In genomic region chr4:154582607-154583236, GRCm38 (mm10) we compare ENCODE assay signal across 12 mouse cellular contexts. TPM values are rescaled to one million over a fixed set of nuclear protein-coding genes. Genes with fewer than 3 reads are reported as not detected.
A peak's percentile ranks its signal among the peaks of the same experiment; 100 is the strongest.
DNase-seq lines count a peak whose midpoint lies in the region; ATAC-seq and TF ChIP-seq lines count a peak whose summit lies in the region.
"Had no signal": no experiment of that assay in that cellular context is flagged by ENCODE, and none has a peak within 500 bp of the region (broad histone marks: within the 10 kb centered on the region; RNA-seq: fewer than 3 reads in every experiment).

No protein-coding gene starts in this region.

- no peak for TF ChIP-seq CTCF in heart, adult 2 months (IDR thresholded peaks at IDR 0.05)
- no peak for TF ChIP-seq CTCF in hindbrain, postnatal 0 days (IDR thresholded peaks at IDR 0.05; ENCODE audit: low read depth)

- H3K4me1 ChIP-seq in heart, adult 2 months (ENCODE audit: control insufficient read depth, insufficient read depth, low read length), result peaks cover 6% of the 10 kb centered on the region
- H3K4me1 ChIP-seq in heart, embryonic 10.5 days, result peaks cover 70% of the 10 kb centered on the region
- H3K4me1 ChIP-seq in hindbrain, postnatal 0 days (ENCODE audit: insufficient read depth, low read length), result no peaks in the 10 kb centered on the region; the same call in 1 of the 2 replicates

- no peak overlapping the region for H3K4me2 ChIP-seq in hindbrain, postnatal 0 days (ENCODE audit: low read depth, low read length)
- H3K4me2 ChIP-seq: heart, embryonic 12.5 days; limb, embryonic 13.5 days; lung, embryonic 14.5 days had no signal

- 88% methylated on average over 21 of the region's 21 CpGs for WGBS in heart, adult 2 months
- 84% methylated on average over 21 of the region's 21 CpGs for WGBS in heart, embryonic 10.5 days
- 50% methylated on average over 21 of the region's 21 CpGs for WGBS in hindbrain, postnatal 0 days

- no peaks in the 10 kb centered on the region for H3K79me2 ChIP-seq in heart, adult 2 months (replicated peaks; ENCODE audit: control insufficient read depth, insufficient read depth, low read length)

- TF ChIP-seq POLR2A in heart, adult 2 months (IDR thresholded peaks at IDR 0.05; ENCODE audit: insufficient read depth, low read depth, low read length), result no peak

- no peaks in the 10 kb centered on the region for H3K36me3 ChIP-seq in heart, adult 2 months (ENCODE audit: control insufficient read depth, insufficient read depth, low read length)
- H3K36me3 ChIP-seq in heart, embryonic 10.5 days, result no peaks in the 10 kb centered on the region
- H3K36me3 ChIP-seq in hindbrain, postnatal 0 days (ENCODE audit: insufficient read depth, low read length), result no peaks in the 10 kb centered on the region
- H3K36me3 ChIP-seq: heart, embryonic 12.5 days; limb, embryonic 13.5 days; midbrain, embryonic 10.5 days had no signal

- no peak for ATAC-seq in hindbrain, postnatal 0 days

- H3K9ac ChIP-seq in heart, adult 2 months (ENCODE audit: low read depth, low read length), result no peak overlapping the region
- no peak overlapping the region for H3K9ac ChIP-seq in hindbrain, postnatal 0 days (replicated peaks; ENCODE audit: low read length)
- H3K9ac ChIP-seq: heart, embryonic 12.5 days; limb, embryonic 13.5 days; lung, embryonic 14.5 days had no signal

- H3K9me3 ChIP-seq in heart, embryonic 10.5 days, result no peaks in the 10 kb centered on the region
- H3K9me3 ChIP-seq in hindbrain, postnatal 0 days (ENCODE audit: low read length), result no peaks in the 10 kb centered on the region
- H3K9me3 ChIP-seq: heart, embryonic 12.5 days; limb, embryonic 13.5 days; midbrain, embryonic 10.5 days had no signal

- no peak for TF ChIP-seq EP300 in heart, adult 2 months (IDR thresholded peaks at IDR 0.05; ENCODE audit: insufficient read depth, low read depth, low read length)

- intact Hi-C loops in heart, adult 2 months (cut with DNase I), result loop anchor here (5.0 kb wide), 1 partner anchor 40 kb away; no protein-coding TSS in a partner anchor

- H3K4me3 ChIP-seq in heart, adult 2 months, result no peak overlapping the region
- H3K4me3 ChIP-seq in heart, embryonic 10.5 days, result no peak overlapping the region
- H3K4me3 ChIP-seq in hindbrain, postnatal 0 days (ENCODE audit: low read length), result no peak overlapping the region
- H3K4me3 ChIP-seq: heart, embryonic 12.5 days; limb, embryonic 13.5 days; midbrain, embryonic 10.5 days had no signal

- H3K27ac ChIP-seq in heart, adult 2 months, result peak overlapping the region; percentile 81
- no peak overlapping the region for H3K27ac ChIP-seq in heart, embryonic 10.5 days
- H3K27ac ChIP-seq in hindbrain, postnatal 0 days, result no peak overlapping the region
- H3K27ac ChIP-seq: limb, embryonic 13.5 days; midbrain, embryonic 10.5 days had no signal

- H3K27me3 ChIP-seq in heart, adult 2 months (ENCODE audit: control insufficient read depth, insufficient read depth, low read length), result no peaks in the 10 kb centered on the region
- H3K27me3 ChIP-seq in heart, embryonic 10.5 days (ENCODE audit: insufficient read depth, poor library complexity, severe bottlenecking), result peaks cover 30% of the 10 kb centered on the region
- H3K27me3 ChIP-seq in hindbrain, postnatal 0 days (ENCODE audit: insufficient read depth, low read length), result no peaks in the 10 kb centered on the region
- H3K27me3 ChIP-seq: limb, embryonic 13.5 days had no signal

- no peak for DNase-seq in heart, adult 2 months
- no peak for DNase-seq in heart, embryonic 10.5 days (ENCODE audit: low spot score)
- peak; percentile 14 for DNase-seq in right cerebral cortex, postnatal 25 days
- DNase-seq in right cerebral cortex, postnatal 14 days, result no peak
- peak; percentile 46 for DNase-seq in hindbrain, postnatal 0 days (ENCODE audit: low spot score)
- no peak for DNase-seq in lung, postnatal 36 days
- no peak for DNase-seq in ovary, postnatal 36 days (ENCODE audit: low spot score)
- no peak for DNase-seq in adrenal gland, adult 2 months
- DNase-seq: lung, embryonic 14.5 days had no signal

RNA-seq across cellular contexts. Expression of gene Prdm16, which starts 54.0 kb away (rescaled TPM):
- total RNA-seq in heart, adult 2 months (2021), result 10 to 100 TPM; 16.8 to 18.1 TPM
- 7.6 and 10.8 TPM in 2 replicates for polyA plus RNA-seq in heart, adult 2 months (2012; rRNA removed)
- polyA plus RNA-seq in heart, embryonic 10.5 days (2016; fragmentation: Nextera tagmentation; extraction: Ambion mirVana), result 13.9 and 16.8 TPM in 2 replicates
- total RNA-seq in hindbrain, postnatal 0 days (2014; rRNA removed), result 5.3 and 5.8 TPM in 2 replicates
- polyA plus RNA-seq in hindbrain, postnatal 0 days (2015; fragmentation: Nextera tagmentation; extraction: Ambion mirVana), result 10.3 and 10.5 TPM in 2 replicates
- total RNA-seq in adrenal gland, adult 2 months (2021), result 10 to 100 TPM in 1 of 2 experiments, 1 to 10 TPM in 1; 5.4 to 10.6 TPM
- 5.6 and 7.2 TPM in 2 replicates for polyA plus RNA-seq in adrenal gland, adult 2 months (2012; rRNA removed)

Comparison
In these comparisons a context has a peak if more than half of its experiments do, and no peak if none do; other contexts are left out.
1. DNase-seq: peak in right cerebral cortex, postnatal 25 days (single experiment) and hindbrain, postnatal 0 days (single experiment); none in heart, adult 2 months (0 of 2), heart, embryonic 10.5 days (single experiment), right cerebral cortex, postnatal 14 days (single experiment), lung, postnatal 36 days (single experiment), ovary, postnatal 36 days (single experiment) and adrenal gland, adult 2 months (single experiment).